16 mouse cellular contexts compared by ENCODE assay signal in the genomic region with DNA sequence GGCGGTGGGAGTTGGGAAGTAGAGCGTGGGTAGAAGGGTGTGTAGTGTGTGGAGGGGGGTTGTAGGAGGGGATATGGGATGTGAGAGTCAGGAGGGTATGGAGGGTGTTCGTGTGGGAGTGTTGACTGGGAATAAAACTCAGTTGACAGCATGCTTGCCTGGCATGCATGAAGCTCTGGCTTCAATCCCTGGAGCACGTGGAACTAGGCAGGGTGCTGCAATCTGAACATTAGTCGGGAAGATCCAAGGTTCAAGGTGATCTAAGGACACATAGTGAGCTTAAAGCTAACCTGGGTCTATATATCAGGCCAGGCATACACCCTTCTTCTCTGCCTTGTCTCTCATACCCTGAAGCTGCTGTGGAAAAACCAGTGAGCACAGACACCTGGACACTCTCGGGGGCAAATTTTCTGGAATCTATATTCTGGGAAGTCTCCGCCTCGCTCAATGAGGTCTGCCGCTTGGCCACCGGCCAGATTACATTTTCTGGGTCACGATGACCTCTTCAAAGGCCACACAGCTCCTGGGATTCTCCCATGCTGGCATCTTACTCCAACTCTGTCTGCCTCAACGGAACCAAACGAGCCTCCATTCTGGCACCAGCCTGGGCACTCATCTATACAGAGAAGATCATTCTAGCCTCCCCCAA. TPM values are rescaled to one million over a fixed set of nuclear protein-coding genes. Genes with fewer than 3 reads are reported as not detected.
DNase-seq lines count a peak whose midpoint lies in the region; ATAC-seq lines count a peak whose summit lies in the region.
"Had no signal": no experiment of that assay in that cellular context is flagged by ENCODE, and none has a peak within 500 bp of the region (broad histone marks: within the 10 kb centered on the region; RNA-seq: fewer than 3 reads in every experiment).

No protein-coding gene starts in this region.

- 0 out of 2 replicates have a peak, but pooled peaks cover under 1% of the 10 kb centered on the region for H3K27me3 ChIP-seq in heart, embryonic 11.5 days (ENCODE audit: control insufficient read depth, insufficient read depth, low read length)
- H3K27me3 ChIP-seq: kidney, embryonic 15.5 days; limb, embryonic 15.5 days; neural tube, embryonic 12.5 days had no signal

- peaks cover 13% of the 10 kb centered on the region; the same call in 1 of the 2 replicates for H3K4me1 ChIP-seq in heart, embryonic 11.5 days (ENCODE audit: control insufficient read depth, insufficient read depth, low read length)
- H3K4me1 ChIP-seq in brown adipose tissue, adult 24 weeks (ENCODE audit: control insufficient read depth, insufficient read depth, insufficient read length, low read length): peaks cover 20% of the 10 kb centered on the region

- no peak overlapping the region for H3K9ac ChIP-seq in heart, embryonic 11.5 days (ENCODE audit: low read depth, low read length)
- H3K9ac ChIP-seq: kidney, embryonic 15.5 days; limb, embryonic 15.5 days; neural tube, embryonic 12.5 days had no signal

- peak; percentile 58 to 62 for DNase-seq in cerebellum, postnatal 10 days
- no peak for DNase-seq in cerebellum, adult 9-10 months
- DNase-seq in heart, postnatal 4 days: peak; percentile 49
- peak; percentile 75 for DNase-seq in ovary, adult 18-20 months (ENCODE audit: low spot score)
- no peak for DNase-seq in ovary, postnatal 14 days (ENCODE audit: low spot score)
- no peak for DNase-seq in right cerebral cortex, postnatal 4 days
- DNase-seq: heart, postnatal 36 days; lung, postnatal 10 days; thymus, postnatal 25 days had no signal

- H3K4me2 ChIP-seq in heart, embryonic 11.5 days: no peak overlapping the region
- H3K4me2 ChIP-seq: kidney, embryonic 15.5 days; limb, embryonic 15.5 days; neural tube, embryonic 12.5 days had no signal

- 74% methylated on average over 13 of the region's 13 CpGs for WGBS in heart, embryonic 11.5 days (ENCODE audit: insufficient replicate concordance)

- H3K36me3 ChIP-seq in heart, embryonic 11.5 days (ENCODE audit: control insufficient read depth, insufficient read depth, low read length): no peaks in the 10 kb centered on the region
- H3K36me3 ChIP-seq: forebrain, embryonic 10.5 days; kidney, embryonic 15.5 days; limb, embryonic 15.5 days; neural tube, embryonic 12.5 days had no signal

- no peak for ATAC-seq in heart, embryonic 11.5 days (replicated peaks; ENCODE audit: insufficient number of reproducible peaks, low FRiP score, low TSS enrichment)

- no peak overlapping the region for H3K27ac ChIP-seq in heart, embryonic 11.5 days (ENCODE audit: low read depth, low read length)
- H3K27ac ChIP-seq in brown adipose tissue, adult 24 weeks (replicated peaks; ENCODE audit: low read depth, low read length): peak overlapping the region; percentile 98
- H3K27ac ChIP-seq: forebrain, embryonic 10.5 days; kidney, embryonic 15.5 days; limb, embryonic 15.5 days; neural tube, embryonic 12.5 days had no signal

- H3K4me3 ChIP-seq in heart, embryonic 11.5 days (ENCODE audit: low read depth, low read length): no peak overlapping the region
- H3K4me3 ChIP-seq in brown adipose tissue, adult 24 weeks (ENCODE audit: insufficient read depth, low read depth, low read length): no peak overlapping the region
- H3K4me3 ChIP-seq: forebrain, embryonic 10.5 days; kidney, embryonic 15.5 days; limb, embryonic 15.5 days; megakaryocyte, embryonic 14.5 days; neural tube, embryonic 12.5 days had no signal

- no peaks in the 10 kb centered on the region for H3K9me3 ChIP-seq in heart, embryonic 11.5 days (replicated peaks; ENCODE audit: control insufficient read depth, low read length)
- H3K9me3 ChIP-seq: forebrain, embryonic 10.5 days; kidney, embryonic 15.5 days; limb, embryonic 15.5 days; neural tube, embryonic 12.5 days had no signal

RNA-seq across cellular contexts. Expression of gene Tubg1, which starts 14.6 kb away (rescaled TPM):
- total RNA-seq in heart, postnatal 4 days (2021): 10 to 100 TPM; 53.5 to 53.7 TPM
- polyA plus RNA-seq in heart, embryonic 11.5 days (2014; fragmentation: Nextera tagmentation; extraction: Ambion mirVana): 82.1 and 83.5 TPM in 2 replicates
- 46.6 and 49.2 TPM in 2 replicates for polyA plus RNA-seq in brown adipose tissue, adult 24 weeks (2012; ENCODE audit: insufficient read depth, insufficient read length, missing spikeins)

RNA-seq across cellular contexts. Expression of gene Retreg3, which starts 14.6 kb away (rescaled TPM):
- total RNA-seq in heart, postnatal 4 days (2021): 10 to 100 TPM; 32.1 to 32.3 TPM
- 5.5 and 9.2 TPM in 2 replicates for polyA plus RNA-seq in heart, embryonic 11.5 days (2014; fragmentation: Nextera tagmentation; extraction: Ambion mirVana)
- polyA plus RNA-seq in brown adipose tissue, adult 24 weeks (2012; ENCODE audit: insufficient read depth, insufficient read length, missing spikeins): 43.7 and 49.6 TPM in 2 replicates

RNA-seq across cellular contexts. Expression of gene Tubg2, which starts 21.4 kb away (rescaled TPM):
- 1 to 10 TPM; 6.6 to 7.0 TPM for total RNA-seq in heart, postnatal 4 days (2021)
- 4.3 TPM in 2 replicates for polyA plus RNA-seq in heart, embryonic 11.5 days (2014; fragmentation: Nextera tagmentation; extraction: Ambion mirVana)
- polyA plus RNA-seq in brown adipose tissue, adult 24 weeks (2012; ENCODE audit: insufficient read depth, insufficient read length, missing spikeins): 1.1 and 1.9 TPM in 2 replicates

RNA-seq across cellular contexts. Expression of gene Cntnap1, which starts 36.0 kb away (rescaled TPM):
- total RNA-seq in heart, postnatal 4 days (2021): 1 to 10 TPM; 1.5 to 1.6 TPM
- 0.46 and 0.70 TPM in 2 replicates for polyA plus RNA-seq in heart, embryonic 11.5 days (2014; fragmentation: Nextera tagmentation; extraction: Ambion mirVana)
- polyA plus RNA-seq in brown adipose tissue, adult 24 weeks (2012; ENCODE audit: insufficient read depth, insufficient read length, missing spikeins): 7.2 and 11.2 TPM in 2 replicates

RNA-seq across cellular contexts. Expression of gene Plekhh3, which starts 36.8 kb away (rescaled TPM):
- 10 to 100 TPM; 23.1 to 27.3 TPM for total RNA-seq in heart, postnatal 4 days (2021)
- polyA plus RNA-seq in heart, embryonic 11.5 days (2014; fragmentation: Nextera tagmentation; extraction: Ambion mirVana): 6.2 TPM in 2 replicates
- polyA plus RNA-seq in brown adipose tissue, adult 24 weeks (2012; ENCODE audit: insufficient read depth, insufficient read length, missing spikeins): 21.8 and 33.6 TPM in 2 replicates

Comparison
In these comparisons a context has a peak if more than half of its experiments do, and no peak if none do; other contexts are left out.
1. DNase-seq: peak in cerebellum, postnatal 10 days (2 of 2), heart, postnatal 4 days (single experiment) and ovary, adult 18-20 months (single experiment); none in cerebellum, adult 9-10 months (single experiment), ovary, postnatal 14 days (single experiment) and right cerebral cortex, postnatal 4 days (single experiment).